Mouse (Mus musculus) adrenal gland, postnatal 36 days (tissue): ENCODE results near the gene Gtpbp6. TPM values are rescaled to one million over a fixed set of nuclear protein-coding genes. Genes with fewer than 3 reads are reported as not detected.
"Not testable (repeated sequence)": the region's sequence is repeated elsewhere in the genome, so short reads cannot be mapped to it uniquely, and the experiment has no call there.

Source experiments
- DNase-seq, 2 experiments: peaks; one replicate each; pipeline ENCODE4 v3.0.0; 2021; ENCODE audit warnings: mixed read lengths in 1 of 2
- total RNA-seq, 2 experiments: library from RNA; stranded (reverse); gene quantifications; 2 replicates each; pipeline ENCODE4 v1.2.3; 2021

Gene Gtpbp6
- total RNA-seq, 2 experiments from 2014 or later, result 50.6 to 71.9 TPM

- DNase-seq, result no peak
Observed at GRCm38 (mm10) chr5:110100921-110101631, 6.9 kb downstream of the Gtpbp6 start.

- no peak for DNase-seq
Observed at GRCm38 (mm10) chr5:110099656-110100580, 8.1 kb downstream of the Gtpbp6 start, which contains the start of gene Plcxd1. Plcxd1 (plus strand) TSS chr5:110099969.

- no peak for DNase-seq
Observed at GRCm38 (mm10) chr5:110098991-110099477, 9.0 kb downstream of the Gtpbp6 start.

GRCm38 (mm10) chr5:110094847-110095213, 13.2 kb downstream of the Gtpbp6 start:
- no peak for DNase-seq

GRCm38 (mm10) chr5:110094030-110094846, 13.8 kb downstream of the Gtpbp6 start, which contains the start of gene Gm35315:
Gm35315 (minus strand) TSS chr5:110094420.
- DNase-seq, result peak; percentile 88

GRCm38 (mm10) chr5:110091546-110091945, 16.5 kb downstream of the Gtpbp6 start:
- no peak for DNase-seq

- no peak for DNase-seq
Observed at GRCm38 (mm10) chr5:110086161-110086866, 21.7 kb downstream of the Gtpbp6 start.

- DNase-seq, result no peak
Observed at GRCm38 (mm10) chr5:110082961-110083360, 25.0 kb downstream of the Gtpbp6 start.

GRCm38 (mm10) chr5:110072413-110072812, 35.6 kb downstream of the Gtpbp6 start, which contains the start of gene Gm17655:
Gm17655 (minus strand) TSS chr5:110072513.
- DNase-seq, result not testable (repeated sequence)

- peak; percentile 88 to 90 for DNase-seq
Observed at GRCm38 (mm10) chr5:110057637-110058408, 50.2 kb downstream of the Gtpbp6 start.

Other genes with a start within 250 kb of the Gtpbp6 start
- 1 to 10 TPM; 8.4 to 9.3 TPM for gene Gm15446, start 184.8 kb downstream of the Gtpbp6 start, total RNA-seq
- gene Zfp932, start 111.7 kb downstream of the Gtpbp6 start, total RNA-seq, result 10 to 100 TPM; 19.1 to 20.2 TPM
- 1 to 10 TPM; 4.7 to 5.9 TPM for gene Gm17655, start 35.7 kb downstream of the Gtpbp6 start, total RNA-seq
- gene Gm35315, start 13.8 kb downstream of the Gtpbp6 start, total RNA-seq, result under 1 TPM; 0.10 to 0.49 TPM
- gene Plcxd1, start 8.2 kb downstream of the Gtpbp6 start, total RNA-seq, result under 1 TPM in 1 of 2 experiments, not detected in 1; 0.10 TPM
- gene Zfp605, start 1.9 kb upstream of the Gtpbp6 start, total RNA-seq, result 1 to 10 TPM; 6.5 to 6.9 TPM
- 10 to 100 TPM; 29.7 to 31.9 TPM for gene Chfr, start 27.6 kb upstream of the Gtpbp6 start, total RNA-seq
- gene Golga3, start 68.5 kb upstream of the Gtpbp6 start, total RNA-seq, result 10 to 100 TPM; 42.5 to 43.2 TPM
- gene Ankle2, start 122.8 kb upstream of the Gtpbp6 start, total RNA-seq, result 10 to 100 TPM; 43.7 to 44.9 TPM
- gene Pgam5, start 161.7 kb upstream of the Gtpbp6 start, total RNA-seq, result 10 to 100 TPM; 45.8 to 57.6 TPM
- gene Pxmp2, start 178.0 kb upstream of the Gtpbp6 start, total RNA-seq, result 10 to 100 TPM; 10.6 to 12.0 TPM
- gene Pole, start 178.1 kb upstream of the Gtpbp6 start, total RNA-seq, result 1 to 10 TPM; 3.1 to 3.2 TPM
- under 1 TPM; 0.17 to 0.30 TPM for gene P2rx2, start 235.0 kb upstream of the Gtpbp6 start, total RNA-seq
- not detected for gene Lrcol1, start 236.5 kb upstream of the Gtpbp6 start, total RNA-seq